Mouse (Mus musculus) neural tube, embryonic 13.5 days (tissue): Measurements from ENCODE around the gene Map10. TPM values are rescaled to one million over a fixed set of nuclear protein-coding genes. Genes with fewer than 3 reads are reported as not detected.
A peak's percentile ranks its signal among the peaks of the same experiment; 100 is the strongest.

Experiments used
- ATAC-seq: fragments of 200-750 bp; cut with Nextera tagmentation; 2 replicates; pipeline ENCODE4 v1.8.0; 2017; ENCODE audit warnings: low read depth, mild to moderate bottlenecking, moderate TSS enrichment, moderate library complexity
- H3K27ac ChIP-seq: fragments of 300-500 bp; sonication (generic); replicated peaks from 2 replicates; pipeline ENCODE4 v1.5.1; 2015; ENCODE audit warnings: moderate library complexity, mild to moderate bottlenecking, inconsistent platforms
- H3K27me3 ChIP-seq: fragments of 300-500 bp; sonication (generic); 2 replicates; pipeline ENCODE4 v1.6.1; 2015; ENCODE audit warnings: mild to moderate bottlenecking, inconsistent platforms
- H3K36me3 ChIP-seq: fragments of 300-500 bp; sonication (generic); 2 replicates; pipeline ENCODE4 v1.6.1; 2015; ENCODE audit warnings: mild to moderate bottlenecking, inconsistent platforms
- H3K4me1 ChIP-seq: fragments of 300-500 bp; sonication (generic); replicated peaks from 2 replicates; pipeline ENCODE4 v1.6.1; 2015; ENCODE audit warnings: inconsistent platforms
- H3K4me2 ChIP-seq: fragments of 300-500 bp; sonication (generic); 2 replicates; pipeline ENCODE4 v1.6.1; 2015; ENCODE audit warnings: inconsistent platforms, mild to moderate bottlenecking, moderate library complexity
- H3K4me3 ChIP-seq: fragments of 300-500 bp; sonication (generic); 2 replicates; pipeline ENCODE4 v1.5.1; 2015; ENCODE audit warnings: mild to moderate bottlenecking, inconsistent platforms
- H3K9ac ChIP-seq: fragments of 300-500 bp; sonication (generic); 2 replicates; pipeline ENCODE4 v1.6.1; 2015; ENCODE audit warnings: moderate library complexity, mild to moderate bottlenecking, inconsistent platforms
- H3K9me3 ChIP-seq: fragments of 300-500 bp; sonication (generic); 2 replicates; pipeline ENCODE4 v1.6.1; 2016; ENCODE audit warnings: inconsistent platforms
- WGBS: fragments of 180-500 bp; shearing (Covaris S2); methylation state at CpG from one replicate; pipeline ENCODE4 v1.1.7; 2015; 5-methylcytosine and 5-hydroxymethylcytosine counted together
- polyA plus RNA-seq: library from polyadenylated mRNA; unstranded; fragments of >200 nt; fragmentation: Nextera tagmentation; extraction: Ambion mirVana; gene quantifications from 2 replicates; pipeline ENCODE4 v1.2.1, GENCODE M21; 2015

The Map10 gene
- polyA plus RNA-seq, 1 experiment from 2014 or later = 7.0 TPM

DNA sequence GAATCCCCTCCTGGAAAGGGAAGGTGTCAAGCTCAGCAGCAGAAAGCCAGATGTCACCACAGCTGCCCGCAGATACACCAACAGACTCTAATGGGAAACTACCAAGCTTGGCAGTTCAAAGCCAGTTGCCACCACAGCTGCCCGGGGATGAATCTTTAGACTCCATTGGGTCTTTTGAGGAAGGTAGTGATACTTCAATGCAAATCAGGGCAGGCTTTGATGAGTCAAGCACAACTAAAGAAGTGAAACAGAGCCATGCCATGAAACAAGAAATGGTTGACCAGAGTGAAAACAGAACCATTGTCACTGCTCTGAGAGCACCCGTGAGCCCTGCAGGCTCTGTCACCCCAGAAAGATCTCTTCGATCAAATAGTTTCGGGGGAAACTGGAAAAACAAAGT lies 1.8 kb downstream of the Map10 start:
- H3K36me3 ChIP-seq = peaks cover 20% of the 10 kb centered on the region

DNA sequence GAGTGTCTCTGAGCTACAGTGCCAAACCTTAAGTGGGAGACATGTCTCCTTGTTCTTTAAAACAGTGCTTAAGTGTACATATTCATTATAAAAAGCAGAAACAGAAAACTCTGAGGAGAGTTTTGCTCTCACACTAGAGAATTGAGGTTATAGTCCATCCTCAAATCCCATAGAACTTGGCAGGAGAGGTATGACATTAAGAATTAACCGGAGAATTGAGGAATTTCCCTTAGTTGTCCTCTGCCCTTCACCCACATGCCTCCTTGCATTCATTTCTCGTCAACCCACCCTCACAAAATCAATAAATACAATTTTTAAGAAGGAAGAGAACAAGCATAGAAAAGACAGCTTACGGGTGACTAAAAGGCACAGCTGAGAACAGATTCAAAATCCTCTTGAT lies 6.2 kb downstream of the Map10 start:
- Histone ChIP-seq H3K4me1 (peaks cover 4% of the 10 kb centered on the region; the same call in 1 of the 2 replicates), H3K27me3 (no peaks in the 10 kb centered on the region), H3K4me3 (no peak overlapping the region), H3K27ac (no peak overlapping the region), H3K36me3 (peaks cover 15% of the 10 kb centered on the region), H3K9ac (no peak overlapping the region), H3K9me3 (peaks cover 16% of the 10 kb centered on the region), H3K4me2 (no peak overlapping the region)
- ATAC-seq = no peak
- 82% methylated on average over 3 of the region's 3 CpGs for WGBS

More for the DNA sequence above, 1.8 kb downstream of the Map10 start:
- no peak overlapping the region for H3K27ac ChIP-seq
- peaks cover 9% of the 10 kb centered on the region for H3K4me1 ChIP-seq
- 95% methylated on average over 5 of the region's 5 CpGs for WGBS
- no peak for ATAC-seq
- no peak overlapping the region for H3K9ac ChIP-seq
- H3K9me3 ChIP-seq = peaks cover 23% of the 10 kb centered on the region
- no peak overlapping the region for H3K4me2 ChIP-seq
- H3K4me3 ChIP-seq = no peak overlapping the region
- 0 out of 2 replicates have a peak, but pooled peaks cover 5% of the 10 kb centered on the region for H3K27me3 ChIP-seq

DNA sequence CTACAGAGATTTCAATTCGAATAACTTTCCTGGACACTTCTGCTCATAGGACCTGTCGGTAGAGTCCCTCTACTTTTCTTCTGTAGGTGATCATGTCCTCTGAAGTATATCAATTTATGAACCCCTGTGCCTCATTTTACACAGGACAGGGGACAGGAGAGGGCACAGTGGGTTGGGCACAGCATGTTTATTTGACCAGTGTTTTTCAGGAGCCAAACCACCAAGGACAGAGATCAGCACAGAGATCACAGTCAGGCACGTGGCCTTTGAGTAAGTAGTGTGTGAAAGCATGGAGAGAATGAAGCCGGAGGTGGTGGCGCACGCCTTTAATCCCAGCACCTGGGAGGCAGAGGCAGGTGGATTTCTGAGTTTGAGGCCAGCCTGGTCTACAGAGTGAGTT lies 7.9 kb downstream of the Map10 start:
- Histone ChIP-seq H3K27ac (no peak overlapping the region), H3K4me3 (no peak overlapping the region), H3K27me3 (no peaks in the 10 kb centered on the region), H3K4me2 (no peak overlapping the region), H3K36me3 (no peaks in the 10 kb centered on the region), H3K4me1 (peaks cover 4% of the 10 kb centered on the region; the same call in 1 of the 2 replicates), H3K9ac (no peak overlapping the region), H3K9me3 (no peaks in the 10 kb centered on the region)
- WGBS = 91% methylated on average over 6 of the region's 6 CpGs
- no peak for ATAC-seq

DNA sequence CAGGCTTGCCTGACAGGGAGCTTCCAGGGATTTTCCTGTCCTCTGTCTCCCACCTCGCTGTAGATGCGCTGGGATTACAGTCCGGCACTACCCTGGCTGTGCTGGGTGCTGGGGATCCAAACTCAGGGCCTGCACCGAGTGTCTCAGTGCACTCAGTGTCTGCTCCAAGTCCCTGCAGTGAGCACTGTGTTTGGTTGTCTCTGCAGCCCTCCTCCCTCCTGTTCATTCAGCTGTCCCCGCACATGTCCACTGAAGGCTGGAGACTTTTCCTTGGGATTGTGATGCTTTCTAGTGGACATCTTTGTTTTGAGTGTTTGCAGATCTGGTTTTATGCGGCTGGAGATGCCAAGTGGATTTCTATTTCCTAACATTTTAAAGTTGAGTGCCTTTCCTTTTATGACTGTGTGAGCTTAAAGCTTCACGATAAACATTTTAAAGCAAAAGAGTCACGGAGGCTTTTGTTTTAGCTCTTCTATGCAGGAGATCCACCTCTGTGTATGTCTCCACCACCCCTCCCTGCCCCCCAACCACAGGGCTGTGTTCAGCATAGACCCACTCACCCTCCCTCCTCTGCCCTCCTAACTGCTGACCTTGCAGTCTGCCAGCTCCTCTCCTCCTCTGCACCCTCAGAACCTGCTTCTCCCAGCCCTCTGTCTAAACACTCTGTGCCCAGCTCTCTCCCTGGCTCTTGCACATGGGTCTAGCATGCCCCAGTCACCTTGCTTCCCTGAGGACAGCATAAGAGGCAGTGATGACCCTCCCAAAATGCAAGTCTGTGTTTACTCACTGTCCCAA lies 9.4 kb downstream of the Map10 start:
- no peaks in the 10 kb centered on the region for H3K27me3 ChIP-seq
- peaks cover 4% of the 10 kb centered on the region; the same call in 1 of the 2 replicates for H3K4me1 ChIP-seq
- no peak; the same call in 1 of the 2 replicates for ATAC-seq
- no peak overlapping the region for H3K9ac ChIP-seq
- H3K4me3 ChIP-seq = no peak overlapping the region
- no peaks in the 10 kb centered on the region for H3K36me3 ChIP-seq
- no peaks in the 10 kb centered on the region for H3K9me3 ChIP-seq
- WGBS = 71% methylated on average over 8 of the region's 8 CpGs
- H3K27ac ChIP-seq = peak overlapping the region; percentile 28; the same call in 1 of the 2 replicates
- no peak overlapping the region for H3K4me2 ChIP-seq

DNA sequence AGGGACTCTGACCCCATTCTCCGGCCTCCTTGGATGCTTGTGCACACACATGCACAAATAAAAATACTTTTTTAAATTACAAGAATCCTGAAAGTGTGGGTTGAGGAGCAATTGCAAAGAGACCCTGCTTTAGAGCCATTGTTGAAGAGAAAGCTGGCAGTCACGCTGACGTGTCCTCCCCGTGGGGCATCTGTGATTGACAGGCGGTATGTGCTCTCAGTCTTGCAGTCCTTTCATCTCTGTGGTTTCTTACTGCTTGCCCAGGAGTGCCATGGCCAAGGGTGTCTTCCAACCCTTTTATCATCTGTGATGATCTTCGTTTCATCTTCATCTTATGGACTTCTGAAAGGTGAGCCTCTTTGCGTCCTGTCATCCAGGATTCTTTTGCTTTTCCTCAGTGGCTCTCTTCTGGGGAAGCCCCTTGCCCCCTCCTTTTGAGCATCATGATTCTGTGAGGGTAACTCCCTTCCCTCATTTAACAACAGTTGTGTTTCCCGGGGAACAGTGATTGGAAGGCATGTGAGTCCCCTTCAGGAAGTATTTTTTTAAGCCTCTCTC lies 11.3 kb downstream of the Map10 start:
- Histone ChIP-seq H3K4me1 (peaks cover 5% of the 10 kb centered on the region; the same call in 1 of the 2 replicates), H3K36me3 (no peaks in the 10 kb centered on the region), H3K9me3 (no peaks in the 10 kb centered on the region), H3K27ac (no peak overlapping the region), H3K4me2 (no peak overlapping the region), H3K9ac (no peak overlapping the region), H3K4me3 (no peak overlapping the region), H3K27me3 (no peaks in the 10 kb centered on the region)
- no peak for ATAC-seq
- 52% methylated on average over 8 of the region's 8 CpGs for WGBS

DNA sequence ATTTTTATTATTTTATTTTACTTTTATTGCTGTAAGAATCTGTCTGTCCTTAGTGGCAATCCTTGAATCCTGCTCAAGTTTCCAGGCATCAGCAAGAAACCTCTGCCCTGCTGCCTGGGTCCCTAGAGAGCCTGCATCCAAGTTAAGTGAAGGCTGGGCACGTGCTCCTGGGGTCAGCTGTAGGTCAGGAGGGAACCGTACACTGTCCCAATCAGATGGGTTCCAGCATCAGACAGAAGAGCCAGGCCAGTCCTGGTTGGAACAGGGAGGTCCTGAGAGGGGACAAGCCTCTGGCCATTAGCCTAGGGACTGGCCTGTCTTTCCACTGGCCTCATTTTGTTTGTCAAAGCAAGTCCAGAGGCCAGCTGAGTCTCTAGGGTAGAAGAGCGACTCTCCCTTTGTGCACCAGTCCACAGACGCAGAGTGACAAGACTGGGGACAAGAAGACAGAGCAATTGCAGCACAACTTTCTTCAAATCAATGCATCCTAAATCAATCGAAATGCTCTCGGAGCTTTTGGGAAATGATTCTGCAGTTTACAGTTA lies 15.7 kb downstream of the Map10 start:
- no peak overlapping the region for H3K27ac ChIP-seq
- H3K9ac ChIP-seq = no peak overlapping the region
- H3K36me3 ChIP-seq = no peaks in the 10 kb centered on the region
- WGBS = 58% methylated on average over 6 of the region's 6 CpGs
- H3K4me3 ChIP-seq = no peak overlapping the region
- no peaks in the 10 kb centered on the region for H3K27me3 ChIP-seq
- H3K4me1 ChIP-seq = peaks cover 7% of the 10 kb centered on the region; the same call in 1 of the 2 replicates
- H3K9me3 ChIP-seq = no peaks in the 10 kb centered on the region
- H3K4me2 ChIP-seq = no peak overlapping the region
- ATAC-seq = no peak

DNA sequence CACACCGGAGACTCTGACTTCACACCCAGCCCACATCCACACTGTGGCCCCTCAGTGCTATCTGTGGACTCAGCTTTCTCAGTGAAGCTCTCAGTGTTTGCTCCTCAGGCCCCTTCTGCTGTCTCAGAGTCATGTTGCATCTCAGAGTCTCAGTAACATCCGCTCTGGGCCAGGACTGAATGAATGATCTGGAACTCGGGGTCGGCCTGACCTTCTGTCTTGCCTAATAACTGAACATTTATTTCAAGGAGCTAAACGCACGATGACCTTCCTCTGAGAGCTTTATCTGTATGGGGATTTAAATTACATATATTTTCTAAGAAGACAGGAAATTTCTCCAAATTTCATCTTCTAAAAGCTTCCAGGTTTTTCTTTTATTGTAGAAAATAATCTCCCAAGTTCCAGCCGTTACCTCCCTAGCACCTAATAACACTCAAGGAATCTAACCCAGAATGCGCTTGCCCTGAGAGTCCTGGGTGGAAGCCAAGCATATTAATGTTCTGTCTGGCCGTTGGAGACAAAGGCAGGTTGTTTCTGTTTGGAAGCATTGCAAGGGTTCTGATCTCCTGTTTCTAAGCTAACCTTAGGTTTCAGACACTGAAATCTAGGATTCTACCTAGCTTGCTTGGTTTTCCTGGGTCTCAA lies 16.7 kb downstream of the Map10 start:
- 78% methylated on average over 9 of the region's 9 CpGs for WGBS
- Histone ChIP-seq H3K4me1 (peaks cover 13% of the 10 kb centered on the region), H3K4me3 (no peak overlapping the region), H3K27ac (no peak overlapping the region), H3K9me3 (no peaks in the 10 kb centered on the region), H3K9ac (no peak overlapping the region), H3K4me2 (no peak overlapping the region), H3K27me3 (no peaks in the 10 kb centered on the region), H3K36me3 (no peaks in the 10 kb centered on the region)
- no peak for ATAC-seq

DNA sequence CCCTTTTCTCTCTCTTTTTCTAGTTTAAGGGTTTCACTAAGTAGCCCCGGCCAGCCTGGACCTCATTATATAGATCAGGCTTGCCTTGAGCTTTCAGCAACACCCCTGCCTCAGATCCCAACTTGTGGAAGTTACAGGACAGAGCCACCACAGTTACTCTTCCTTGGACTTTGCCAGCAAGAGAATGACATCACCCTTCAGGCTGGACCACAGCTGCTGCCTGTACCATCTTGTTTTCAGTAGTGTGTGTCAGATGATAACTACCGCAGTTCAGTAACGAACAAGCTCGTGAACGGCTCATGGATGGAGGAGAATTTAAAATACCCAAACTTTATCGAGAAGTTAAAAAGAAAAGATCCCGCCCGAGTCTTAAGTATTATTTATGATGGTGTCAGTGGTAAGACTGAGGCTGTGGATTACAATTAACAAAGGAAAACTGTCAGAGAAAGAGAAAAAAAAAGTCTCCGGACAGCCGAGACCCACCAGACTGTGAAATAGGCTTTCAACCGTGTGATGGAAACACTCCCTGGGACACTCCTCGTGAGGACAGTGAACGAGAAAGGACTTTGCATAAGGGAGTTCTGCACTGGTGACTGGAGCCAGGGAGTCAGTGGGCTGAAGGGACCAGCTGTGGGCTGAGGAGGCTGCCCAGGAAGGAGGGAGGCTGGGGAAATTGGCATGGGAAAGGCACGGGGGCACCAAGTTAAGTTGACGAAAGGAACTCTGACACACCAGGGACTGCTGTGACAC lies 20.7 kb downstream of the Map10 start:
- no peak overlapping the region for H3K4me3 ChIP-seq
- peaks cover 22% of the 10 kb centered on the region for H3K4me1 ChIP-seq
- no peak overlapping the region for H3K4me2 ChIP-seq
- WGBS = 36% methylated on average over 15 of the region's 15 CpGs
- H3K27ac ChIP-seq = no peak overlapping the region
- no peak for ATAC-seq
- H3K9me3 ChIP-seq = no peaks in the 10 kb centered on the region
- H3K27me3 ChIP-seq = no peaks in the 10 kb centered on the region
- no peaks in the 10 kb centered on the region for H3K36me3 ChIP-seq
- H3K9ac ChIP-seq = no peak overlapping the region

DNA sequence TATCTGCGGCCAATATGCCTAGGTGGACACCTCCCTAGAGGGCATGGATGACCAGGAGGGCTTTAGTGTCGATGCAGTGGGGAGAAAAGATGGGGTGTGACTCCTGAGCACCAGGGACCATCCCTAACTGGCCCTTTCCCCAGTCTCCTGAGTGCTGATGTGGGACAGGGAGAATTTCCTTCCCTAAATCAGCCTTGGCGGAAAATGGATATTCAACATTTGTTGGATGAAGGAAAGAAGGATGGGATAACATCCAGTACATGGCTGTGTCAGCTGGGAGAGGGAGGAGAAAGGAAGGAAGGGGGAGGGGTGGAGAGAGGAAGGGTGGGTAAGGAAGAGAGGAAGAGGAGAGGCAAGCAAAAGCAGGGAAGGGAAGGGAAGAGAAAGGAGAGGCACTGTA lies 21.3 kb downstream of the Map10 start:
- H3K9me3 ChIP-seq = no peaks in the 10 kb centered on the region
- H3K27ac ChIP-seq = no peak overlapping the region
- WGBS = 91% methylated on average over 3 of the region's 3 CpGs
- no peaks in the 10 kb centered on the region for H3K36me3 ChIP-seq
- no peak for ATAC-seq
- H3K4me3 ChIP-seq = no peak overlapping the region
- H3K27me3 ChIP-seq = no peaks in the 10 kb centered on the region
- H3K9ac ChIP-seq = no peak overlapping the region
- peaks cover 21% of the 10 kb centered on the region for H3K4me1 ChIP-seq
- H3K4me2 ChIP-seq = no peak overlapping the region

DNA sequence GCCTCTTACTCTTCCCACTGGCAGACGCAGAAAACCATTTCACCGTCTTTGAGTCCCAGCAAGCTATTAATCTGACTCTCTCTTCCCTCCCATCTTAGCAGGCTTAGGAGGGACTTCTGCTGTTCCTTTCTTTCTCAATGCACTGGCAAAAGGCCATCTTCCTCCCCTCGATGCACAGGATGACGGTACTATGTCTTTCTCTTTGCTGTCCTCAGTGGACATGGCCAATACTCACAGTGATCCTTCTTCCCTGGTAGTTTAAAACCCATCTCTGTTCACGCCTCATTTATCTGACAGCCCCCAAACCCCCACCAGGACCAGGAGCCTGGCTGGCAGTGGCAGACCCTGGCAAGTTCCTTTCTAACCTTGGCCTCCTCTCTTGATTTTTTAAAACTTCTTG lies 22.8 kb downstream of the Map10 start:
- Histone ChIP-seq H3K4me3 (no peak overlapping the region), H3K4me2 (no peak overlapping the region), H3K27me3 (no peaks in the 10 kb centered on the region), H3K36me3 (no peaks in the 10 kb centered on the region), H3K9ac (no peak overlapping the region), H3K4me1 (peaks cover 17% of the 10 kb centered on the region), H3K9me3 (no peaks in the 10 kb centered on the region), H3K27ac (no peak overlapping the region)
- 71% methylated on average over 5 of the region's 5 CpGs for WGBS
- ATAC-seq = no peak

DNA sequence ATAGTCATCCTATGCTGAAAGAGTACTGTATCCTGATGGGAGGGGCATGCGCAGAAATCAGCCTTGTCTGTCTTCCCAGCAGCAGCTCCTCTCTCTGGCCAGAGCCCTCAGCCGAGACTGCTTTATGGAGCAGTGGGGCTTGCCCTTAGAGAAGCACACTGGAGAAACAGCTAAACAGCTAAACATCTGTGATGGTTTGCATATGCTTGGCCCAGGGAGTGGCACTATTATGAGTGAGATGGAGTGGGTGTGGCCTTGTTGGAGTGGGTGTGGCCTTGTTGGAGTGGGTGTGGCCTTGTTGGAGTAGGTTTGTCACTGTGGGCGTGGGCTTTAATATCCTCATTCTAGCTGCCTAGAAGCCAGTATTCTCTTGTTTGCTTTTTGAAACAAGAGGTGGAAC lies 23.6 kb downstream of the Map10 start:
- no peaks in the 10 kb centered on the region for H3K27me3 ChIP-seq
- 82% methylated on average over 3 of the region's 3 CpGs for WGBS
- H3K4me2 ChIP-seq = no peak overlapping the region
- peaks cover 17% of the 10 kb centered on the region for H3K4me1 ChIP-seq
- no peaks in the 10 kb centered on the region for H3K36me3 ChIP-seq
- no peak overlapping the region for H3K9ac ChIP-seq
- H3K9me3 ChIP-seq = 0 out of 2 replicates have a peak, but pooled peaks cover 2% of the 10 kb centered on the region
- H3K4me3 ChIP-seq = no peak overlapping the region
- no peak overlapping the region for H3K27ac ChIP-seq
- no peak for ATAC-seq
